Mouse (Mus musculus) lung, postnatal 36 days (tissue): ENCODE measurements at regions not wholly inside any gene's neighbourhood (a gene's known extent, or its start where the extent isn't known, plus 50 kb on each side); places are given as distances from the start of the nearest gene placed in this dataset.

Source experiments
- DNase-seq: peaks from one replicate; pipeline ENCODE4 v3.0.0; 2022; ENCODE audit warnings: mixed read lengths

DNA sequence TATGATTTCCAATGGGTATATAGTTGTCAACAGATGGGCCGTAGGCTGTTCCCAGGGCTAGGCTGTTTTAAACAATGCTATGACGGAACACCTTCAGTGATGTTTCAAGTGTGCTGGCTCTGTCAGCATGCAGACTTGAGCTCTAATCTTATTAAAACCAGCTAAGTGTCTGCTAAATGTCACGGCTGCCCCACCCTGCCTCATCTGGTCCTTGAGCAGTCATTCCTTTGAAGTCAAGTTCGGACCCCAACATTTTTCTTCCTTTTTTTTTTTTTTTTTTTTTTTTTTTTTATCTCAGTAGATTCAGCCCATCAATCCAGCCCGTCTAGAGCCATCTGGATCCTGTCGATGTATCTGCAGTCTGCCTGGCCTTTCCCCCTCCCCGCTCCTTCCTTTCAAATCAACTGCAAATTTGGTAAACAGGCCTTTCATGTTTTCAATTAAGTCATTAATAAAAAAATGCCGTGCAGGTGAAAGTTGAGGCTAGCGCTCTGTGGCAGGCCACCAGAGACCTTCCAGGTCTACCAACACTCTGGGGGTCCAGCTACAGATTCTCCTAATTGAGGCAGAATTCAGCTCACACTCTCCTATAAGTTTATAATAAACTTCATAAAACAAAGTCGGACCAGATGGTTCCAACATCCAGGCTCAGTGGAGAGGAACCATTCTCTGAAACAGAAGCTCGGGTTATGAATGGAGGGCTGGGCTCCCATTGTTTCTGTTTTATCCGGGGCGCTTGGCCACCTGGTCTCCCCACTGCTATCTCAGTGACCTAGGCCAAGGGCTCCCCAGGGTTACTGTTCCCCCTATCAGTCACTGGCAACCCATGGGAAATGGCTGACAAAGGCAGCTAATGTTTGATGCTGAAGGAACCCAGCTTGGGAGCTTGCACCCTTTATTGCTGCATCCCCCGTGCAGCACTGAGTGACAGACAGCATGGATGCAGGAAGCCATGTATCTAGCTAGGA lies 56.3 kb upstream of the Gjb5 start:
- DNase-seq: no peak
